Mouse (Mus musculus) MEL (cell line): ENCODE data around the gene Gnaq. TPM values are rescaled to one million over a fixed set of nuclear protein-coding genes. Genes with fewer than 3 reads are reported as not detected.

Source experiments
- DNase-seq: peaks from one replicate; pipeline ENCODE4 v3.0.0; 2011; ENCODE audit warnings: low read depth, low spot score
- H3K27ac ChIP-seq: 2 replicates; pipeline ENCODE4 v1.5.1; 2012; ENCODE audit warnings: low read depth, mild to moderate bottlenecking, control low read depth, low read length, moderate library complexity; ENCODE audit not compliant: control insufficient read depth
- H3K27me3 ChIP-seq, 2 experiments: fragments of 150-350 bp in 1 of 2; sonication (generic) in 1 of 2; 2 replicates each; pipeline ENCODE4 v1.6.1; 2012; ENCODE audit warnings: low read length in 2 of 2, mild to moderate bottlenecking in 2 of 2, improper control_type of control experiment in 1 of 2, moderate library complexity in 1 of 2; ENCODE audit not compliant: insufficient read depth in 2 of 2, control insufficient read depth in 1 of 2
- H3K36me3 ChIP-seq, 2 experiments: 2 replicates each; pipeline ENCODE4 v1.6.1; 2012 to 2014; ENCODE audit warnings: low read length in 2 of 2, improper control_type of control experiment in 1 of 2, inconsistent platforms in 1 of 2, mild to moderate bottlenecking in 1 of 2; ENCODE audit not compliant: insufficient read depth in 2 of 2, control insufficient read depth in 1 of 2
- H3K4me1 ChIP-seq, 2 experiments: fragments of 150-350 bp in 1 of 2; sonication (generic) in 1 of 2; 2 replicates each; pipeline ENCODE4 v1.6.1; 2012; ENCODE audit warnings: low read length in 2 of 2, improper control_type of control experiment in 1 of 2, mild to moderate bottlenecking in 1 of 2; ENCODE audit not compliant: insufficient read depth in 2 of 2, control insufficient read depth in 1 of 2
- H3K4me3 ChIP-seq, 2 experiments: fragments of 150-350 bp in 1 of 2; sonication (generic) in 1 of 2; 2 replicates each; pipeline ENCODE4 v1.5.1; 2012; ENCODE audit warnings: low read depth in 2 of 2, low read length in 2 of 2, mild to moderate bottlenecking in 2 of 2, moderate library complexity in 2 of 2, control low read depth in 1 of 2, improper control_type of control experiment in 1 of 2; ENCODE audit not compliant: control insufficient read depth in 1 of 2, insufficient read depth in 1 of 2
- H3K79me2 ChIP-seq: 2 replicates; pipeline ENCODE4 v1.6.1; 2012; ENCODE audit warnings: mild to moderate bottlenecking, low read length, moderate library complexity; ENCODE audit not compliant: control insufficient read depth, poor library complexity, insufficient read depth
- H3K9ac ChIP-seq: 2 replicates; pipeline ENCODE4 v1.6.1; 2012; ENCODE audit warnings: low read depth, mild to moderate bottlenecking, control low read depth, low read length, moderate library complexity; ENCODE audit not compliant: control insufficient read depth, poor library complexity, severe bottlenecking
- H3K9me3 ChIP-seq: fragments of 150-350 bp; sonication (generic); replicated peaks from 2 replicates; pipeline ENCODE4 v1.6.1; 2012; ENCODE audit warnings: mild to moderate bottlenecking, low read length, improper control_type of control experiment, moderate library complexity; ENCODE audit not compliant: insufficient read depth
- BHLHE40 ChIP-seq: IDR thresholded peaks from 2 replicates; pipeline ENCODE4 v1.6.1; 2012; ENCODE audit warnings: low read depth, mild to moderate bottlenecking, inconsistent platforms, low read length, improper control_type of control experiment, borderline replicate concordance
- CTCF ChIP-seq, 3 experiments: IDR thresholded peaks in 2 of 3; conservative IDR thresholded peaks in 1 of 3; 2 replicates each; pipeline ENCODE4 v1.5.1; 2011 to 2012; ENCODE audit warnings: low read length in 3 of 3, low read depth in 2 of 3, mild to moderate bottlenecking in 2 of 3, improper control_type of control experiment in 1 of 3, inconsistent platforms in 1 of 3, mixed read lengths in 1 of 3, moderate library complexity in 1 of 3; ENCODE audit not compliant: control insufficient read depth in 1 of 3, insufficient read depth in 1 of 3, poor library complexity in 1 of 3, severe bottlenecking in 1 of 3
- E2F4 ChIP-seq: IDR thresholded peaks from 2 replicates; pipeline ENCODE4 v1.6.1; 2011; ENCODE audit warnings: low read depth, low read length, improper control_type of control experiment, borderline replicate concordance
- ETS1 ChIP-seq: IDR thresholded peaks from 2 replicates; pipeline ENCODE4 v1.6.1; 2012; ENCODE audit warnings: low read depth, mild to moderate bottlenecking, inconsistent platforms, low read length, improper control_type of control experiment, moderate library complexity
- GATA1 ChIP-seq: IDR thresholded peaks from 2 replicates; pipeline ENCODE4 v1.6.1; 2011; ENCODE audit warnings: low read depth, low read length, improper control_type of control experiment
- MAFK ChIP-seq: IDR thresholded peaks from 2 replicates; pipeline ENCODE4 v1.6.1; 2011; ENCODE audit warnings: low read depth, mild to moderate bottlenecking, low read length, improper control_type of control experiment, borderline replicate concordance
- MAX ChIP-seq: IDR thresholded peaks from 2 replicates; pipeline ENCODE4 v1.6.1; 2011; ENCODE audit warnings: low read length, improper control_type of control experiment
- MAZ ChIP-seq: IDR thresholded peaks from 2 replicates; pipeline ENCODE4 v1.6.1; 2012; ENCODE audit warnings: low read depth, mild to moderate bottlenecking, inconsistent platforms, low read length, improper control_type of control experiment
- MEF2A ChIP-seq: IDR thresholded peaks from 2 replicates; pipeline ENCODE4 v1.6.1; 2014; ENCODE audit warnings: low read depth, mild to moderate bottlenecking, inconsistent platforms, low read length, improper control_type of control experiment; ENCODE audit not compliant: poor library complexity, insufficient replicate concordance, severe bottlenecking; ENCODE audit errors: extremely low read depth
- MXI1 ChIP-seq: IDR thresholded peaks from 2 replicates; pipeline ENCODE4 v1.6.1; 2011; ENCODE audit warnings: mild to moderate bottlenecking, low read depth, low read length, improper control_type of control experiment
- MYC ChIP-seq: IDR thresholded peaks from 2 replicates; pipeline ENCODE4 v1.6.1; 2011; ENCODE audit warnings: low read depth, mild to moderate bottlenecking, low read length, improper control_type of control experiment, moderate library complexity
- NELFE ChIP-seq: IDR thresholded peaks from 2 replicates; pipeline ENCODE4 v1.6.1; 2011; ENCODE audit warnings: low read depth, low read length, improper control_type of control experiment
- NRF1 ChIP-seq: IDR thresholded peaks from 2 replicates; pipeline ENCODE4 v1.6.1; 2014; ENCODE audit warnings: low read depth, mild to moderate bottlenecking, inconsistent platforms, low read length, improper control_type of control experiment, moderate library complexity; ENCODE audit not compliant: poor library complexity, insufficient read depth, severe bottlenecking
- POLR2A ChIP-seq, 2 experiments: IDR thresholded peaks; 2 replicates each; pipeline ENCODE4 v1.6.1; 2011 to 2012; ENCODE audit warnings: low read length in 2 of 2, mild to moderate bottlenecking in 2 of 2, control low read depth in 1 of 2, improper control_type of control experiment in 1 of 2, low read depth in 1 of 2, moderate library complexity in 1 of 2; ENCODE audit not compliant: control insufficient read depth in 1 of 2, insufficient read depth in 1 of 2, poor library complexity in 1 of 2
- POLR2AphosphoS2 ChIP-seq: IDR thresholded peaks from 2 replicates; pipeline ENCODE4 v1.6.1; 2011; ENCODE audit warnings: low read length, improper control_type of control experiment
- RCOR1 ChIP-seq: IDR thresholded peaks from 2 replicates; pipeline ENCODE4 v1.6.1; 2012; ENCODE audit warnings: low read depth, mild to moderate bottlenecking, inconsistent platforms, low read length, improper control_type of control experiment
- TAL1 ChIP-seq: IDR thresholded peaks from 2 replicates; pipeline ENCODE4 v1.6.1; 2012; ENCODE audit warnings: mild to moderate bottlenecking, inconsistent platforms, low read length, moderate library complexity, mixed read lengths
- UBTF ChIP-seq: IDR thresholded peaks from 2 replicates; pipeline ENCODE4 v1.6.1; 2012; ENCODE audit warnings: low read depth, mild to moderate bottlenecking, inconsistent platforms, low read length, improper control_type of control experiment, moderate library complexity, borderline replicate concordance; ENCODE audit not compliant: insufficient read depth
- ZC3H11A ChIP-seq: IDR thresholded peaks from 2 replicates; pipeline ENCODE4 v1.6.1; 2012; ENCODE audit warnings: low read depth, mild to moderate bottlenecking, inconsistent platforms, low read length, improper control_type of control experiment
- ZMIZ1 ChIP-seq: IDR thresholded peaks from 2 replicates; pipeline ENCODE4 v1.6.1; 2012; ENCODE audit warnings: low read depth, mild to moderate bottlenecking, inconsistent platforms, low read length, improper control_type of control experiment, moderate library complexity
- ZNF384 ChIP-seq: IDR thresholded peaks from 2 replicates; pipeline ENCODE4 v1.6.1; 2012; ENCODE audit warnings: low read depth, mild to moderate bottlenecking, inconsistent platforms, low read length, improper control_type of control experiment
- polyA plus RNA-seq, 2 experiments: library from polyadenylated mRNA; stranded (reverse) in 1 of 2; unstranded in 1 of 2; fragments of >175 nt in 1 of 2; fragments of >200 nt in 1 of 2; gene quantifications; 2 replicates each; pipeline versions ENCODE4 v1.2.1 to v1.2.4; 2012; ENCODE audit warnings: low replicate concordance in 2 of 2, low read depth in 1 of 2; ENCODE audit not compliant: insufficient read length in 2 of 2, insufficient read depth in 1 of 2, missing spikeins in 1 of 2
- total RNA-seq: library from RNA; depleted of rRNA; stranded (reverse); fragments of 300-350 nt; gene quantifications from 2 replicates; pipeline ENCODE4 v1.2.3, GENCODE M21; 2012

The Gnaq gene
- total and polyA plus RNA-seq, 3 experiments: not detected

DNA sequence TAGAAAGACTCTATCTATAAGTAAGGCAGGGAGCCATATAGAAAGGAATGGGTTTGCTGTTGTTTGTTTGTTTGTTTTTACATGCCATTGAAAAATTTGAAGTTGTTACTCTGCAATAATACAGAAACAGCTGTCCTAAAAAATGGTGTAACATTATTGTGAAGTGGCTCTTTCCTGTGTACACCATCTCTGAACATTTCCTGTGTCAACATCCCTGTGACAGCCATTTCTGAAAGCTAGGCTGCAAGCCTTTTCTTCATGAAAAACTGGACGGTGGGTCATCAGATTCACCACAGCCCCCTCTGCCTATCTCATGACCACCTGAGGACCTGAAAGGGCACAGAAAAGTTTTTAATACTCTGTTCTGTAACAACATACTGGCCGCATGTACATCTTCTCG is 22.7 kb upstream of the Gnaq start:
- Histone ChIP-seq H3K79me2 (no peaks in the 10 kb centered on the region), H3K27me3 (no peaks in the 10 kb centered on the region)
- TF ChIP-seq ZNF384 (no peak), NELFE (no peak), E2F4 (no peak), ZC3H11A (no peak), ETS1 (no peak), POLR2A (IDR thresholded peaks at IDR 0.05; ENCODE audit: control insufficient read depth in 1 of 2, insufficient read depth in 1 of 2, low read depth in 1 of 2, low read length in 2 of 2, poor library complexity in 1 of 2) (no peak), MYC (no peak), POLR2AphosphoS2 (no peak), CTCF (IDR thresholded peaks at IDR 0.05 in 2 of 3, conservative IDR thresholded peaks at IDR 0.05 in 1 of 3; ENCODE audit: control insufficient read depth in 1 of 3, insufficient read depth in 1 of 3, low read depth in 2 of 3, low read length in 3 of 3, poor library complexity in 1 of 3, severe bottlenecking in 1 of 3) (no peak), BHLHE40 (no peak), NRF1 (no peak), MAZ (no peak), MXI1 (no peak), RCOR1 (no peak), GATA1 (no peak), TAL1 (no peak), MAX (no peak), ZMIZ1 (no peak), MEF2A (no peak), MAFK (no peak)
- TF ChIP-seq, all 39 proteins: peak for 0
- no peaks in the 10 kb centered on the region for H3K9me3 ChIP-seq
- no peak overlapping the region for H3K9ac ChIP-seq
- no peak for DNase-seq
- no peaks in the 10 kb centered on the region for H3K4me1 ChIP-seq
- no peak overlapping the region for H3K4me3 ChIP-seq
- H3K27ac ChIP-seq: no peak overlapping the region
- no peaks in the 10 kb centered on the region for H3K36me3 ChIP-seq

GRCm38 (mm10) chr19:16110670-16111069 is 22.0 kb upstream of the Gnaq start:
- H3K27me3 ChIP-seq: no peaks in the 10 kb centered on the region
- no peaks in the 10 kb centered on the region for H3K36me3 ChIP-seq
- TF ChIP-seq UBTF: no peak
- H3K27ac ChIP-seq: no peak overlapping the region
- DNase-seq: no peak
- no peaks in the 10 kb centered on the region for H3K9me3 ChIP-seq
- no peak overlapping the region for H3K9ac ChIP-seq
- H3K4me3 ChIP-seq: no peak overlapping the region
- H3K4me1 ChIP-seq: no peaks in the 10 kb centered on the region
- H3K79me2 ChIP-seq: no peaks in the 10 kb centered on the region
